Mouse (Mus musculus) urinary bladder, postnatal 14 days (tissue): ENCODE data around the gene Neu3.

ENCODE experiments used
- DNase-seq: peaks from one replicate; pipeline ENCODE4 v3.0.0; 2021; ENCODE audit warnings: low spot score

The Neu3 gene

DNA sequence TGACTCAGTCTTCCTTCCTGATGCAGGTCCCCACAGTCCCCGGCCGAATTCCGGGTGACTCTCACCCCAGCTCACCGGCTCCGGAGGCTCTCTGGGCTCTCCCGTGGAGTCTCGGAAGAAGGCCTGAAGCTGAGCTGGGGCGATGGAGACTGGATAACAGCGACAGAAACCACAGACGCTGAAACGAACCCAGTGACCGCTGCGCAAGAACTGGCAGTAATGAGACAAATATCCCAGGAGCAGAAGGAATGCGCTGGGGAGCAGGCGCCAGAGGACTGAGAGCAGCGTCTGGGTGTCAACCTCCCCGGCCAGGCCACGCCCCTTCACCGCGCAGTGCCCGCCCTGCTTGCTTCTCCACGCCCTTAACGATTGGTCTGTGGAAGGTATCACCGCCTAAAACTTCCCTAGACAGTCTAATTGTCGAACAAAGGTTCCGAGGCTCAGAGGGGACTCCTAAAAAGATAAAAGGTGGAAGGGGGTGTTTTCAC, at the start of gene Neu3:
TSS of gene Neu3 (minus strand) at position 335 of the 488 bp plus-strand sequence.
- peak; percentile 98 for DNase-seq

DNA sequence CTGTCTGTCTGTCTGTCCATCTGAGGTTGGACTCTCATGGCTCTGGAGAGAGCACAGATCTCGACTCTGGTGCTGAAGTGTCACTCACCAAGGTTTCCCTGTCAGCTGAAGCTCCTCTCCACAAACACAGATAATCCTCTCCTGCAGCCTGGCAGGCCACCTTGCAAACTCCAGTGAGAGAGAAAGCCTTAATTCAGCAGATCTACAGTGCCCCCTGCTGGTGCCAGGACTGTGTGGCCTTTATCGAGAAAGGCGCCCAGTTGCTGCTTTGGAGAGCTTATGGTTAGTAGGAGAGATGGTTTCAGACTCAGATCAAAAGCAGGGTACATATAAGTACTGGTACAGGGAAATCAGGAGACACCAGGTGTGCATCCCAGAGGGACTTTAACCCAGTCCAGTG, 48.1 kb upstream of the Neu3 start:
- DNase-seq, result peak; percentile 86

DNA sequence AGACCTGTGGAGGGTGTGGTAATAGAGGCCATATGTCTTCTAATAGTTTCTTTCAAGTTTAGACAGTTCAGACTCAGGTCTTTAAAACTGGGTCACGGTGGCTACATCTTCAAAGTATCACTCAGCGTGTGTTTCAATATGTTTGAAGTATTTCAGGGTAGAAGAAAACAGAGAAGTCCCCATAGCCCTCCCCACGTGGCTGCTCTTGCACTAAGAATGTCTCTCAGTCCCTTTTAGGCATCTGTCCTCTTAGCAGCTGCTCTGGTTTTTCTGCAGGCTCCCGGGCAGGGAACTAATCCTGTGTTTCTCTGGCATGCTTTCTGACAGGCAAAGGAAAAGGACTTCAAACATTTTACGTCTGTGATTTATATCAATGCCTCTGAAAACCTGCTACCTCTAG, 47.7 kb upstream of the Neu3 start:
- no peak for DNase-seq

DNA sequence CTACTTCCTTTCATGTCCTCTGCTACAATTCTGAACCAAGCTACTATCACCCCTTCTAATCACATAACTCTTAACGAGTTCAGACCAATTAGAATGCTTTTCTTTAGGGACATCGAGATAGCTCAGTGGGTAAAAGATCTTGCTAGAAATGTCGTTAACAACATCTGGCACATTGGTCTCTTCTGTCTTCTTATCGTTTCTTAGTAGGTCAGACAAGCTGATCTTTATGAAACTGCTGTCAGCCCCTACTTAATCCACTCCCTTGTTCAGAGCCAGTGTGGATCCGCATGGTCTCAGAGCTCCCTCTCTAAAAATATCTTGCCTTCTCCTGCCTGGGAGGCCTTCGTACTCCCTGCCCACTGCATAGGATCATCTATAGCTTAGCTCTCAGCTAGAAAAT, 45.7 kb upstream of the Neu3 start:
- DNase-seq, result no peak

DNA sequence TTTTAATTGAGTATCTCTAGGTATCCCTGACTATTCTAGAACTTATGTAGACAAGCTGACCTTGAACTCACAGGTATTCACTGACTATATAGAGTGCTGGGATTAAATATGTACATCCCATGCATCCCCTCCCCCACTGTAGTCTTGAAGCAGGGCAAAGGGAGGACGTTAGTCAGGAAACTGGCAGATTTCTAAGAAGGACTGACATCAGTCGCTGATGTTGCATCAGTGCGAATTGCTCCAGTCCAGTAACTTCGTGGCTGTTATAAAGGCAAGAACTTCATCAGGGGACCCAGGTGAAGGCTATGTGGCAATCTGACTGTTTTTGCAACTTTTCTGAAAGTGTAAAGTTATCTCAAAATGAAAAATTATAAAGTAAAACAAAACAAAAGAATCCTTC, 41.1 kb upstream of the Neu3 start:
- DNase-seq, result no peak

DNA sequence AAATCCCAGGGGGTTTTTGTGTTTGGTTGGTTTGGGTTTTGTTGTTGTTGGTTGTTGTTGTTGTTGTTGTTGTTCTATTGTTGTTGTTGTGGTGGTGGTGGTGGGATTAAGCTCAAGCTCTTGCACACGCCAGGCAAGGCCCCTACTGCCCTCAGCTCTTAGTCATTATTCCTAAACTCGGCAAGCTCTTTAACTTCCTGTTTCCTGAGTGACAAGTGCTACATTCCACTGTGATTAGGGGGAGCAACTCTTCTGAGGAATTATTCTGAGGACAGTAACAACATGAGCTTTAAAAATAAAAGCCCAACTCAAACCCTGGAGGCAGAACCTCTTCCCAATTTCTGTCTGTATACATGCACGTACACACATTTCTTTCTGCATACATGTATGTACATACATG, 37.0 kb upstream of the Neu3 start:
- DNase-seq, result no peak

DNA sequence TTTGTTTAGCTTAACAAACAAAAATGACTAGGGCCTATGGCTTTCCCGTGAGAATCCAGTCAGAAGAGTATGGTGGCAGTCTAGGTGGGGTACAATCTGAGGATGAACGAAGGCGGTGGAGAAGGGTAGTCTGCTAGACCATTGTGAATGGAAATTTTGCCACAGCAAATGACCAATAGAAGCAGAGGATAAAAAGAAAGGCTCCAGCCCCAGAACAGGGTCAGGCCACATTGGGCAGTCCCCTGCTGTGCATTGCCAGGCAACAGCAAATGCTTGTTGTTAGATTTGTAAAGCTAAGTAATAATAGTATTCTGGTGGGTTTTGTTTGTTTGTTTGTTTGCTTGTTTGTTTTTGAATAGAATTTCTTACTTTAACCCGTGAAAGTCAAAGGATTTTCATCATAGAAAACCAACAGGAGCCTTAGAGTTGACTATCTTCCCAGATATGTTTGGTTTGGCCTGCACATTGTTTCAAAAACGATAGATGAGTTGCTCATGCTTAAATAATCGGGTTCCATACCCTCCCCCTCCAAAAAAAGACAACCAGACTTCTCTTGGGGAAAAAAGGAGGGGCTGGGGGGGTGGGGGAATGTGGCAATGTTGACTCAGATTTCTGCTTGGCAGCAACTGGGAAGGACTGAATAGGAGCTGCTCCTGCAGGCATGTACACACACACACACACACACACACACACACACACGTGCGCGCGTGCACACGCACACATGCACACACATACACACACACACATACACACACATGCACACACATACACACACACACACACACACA, 36.2 kb upstream of the Neu3 start:
- DNase-seq, result no peak

DNA sequence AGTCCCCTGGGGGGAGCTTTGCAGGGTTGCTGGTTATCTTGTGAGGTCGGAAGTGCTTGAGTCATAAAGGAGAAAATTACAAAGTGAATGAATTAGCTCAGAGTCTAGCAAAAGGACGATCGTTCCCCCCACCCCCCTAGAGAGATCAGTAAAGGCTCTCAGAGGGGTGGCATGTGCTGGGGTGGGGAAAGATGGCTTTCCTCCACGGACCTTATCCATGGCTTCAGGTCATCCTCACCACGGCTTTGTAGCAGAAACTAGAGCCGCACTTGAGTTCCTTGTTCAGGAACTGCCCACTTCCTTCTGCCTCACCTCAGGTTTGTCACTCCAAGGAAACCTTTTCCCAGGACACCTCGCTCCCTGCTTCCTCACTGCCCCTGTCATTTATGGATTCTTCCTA, 35.1 kb upstream of the Neu3 start, which contains the start of gene Spcs2:
TSS of gene Spcs2 (minus strand) at position 101 of the 400 bp plus-strand sequence.
- DNase-seq, result no peak

DNA sequence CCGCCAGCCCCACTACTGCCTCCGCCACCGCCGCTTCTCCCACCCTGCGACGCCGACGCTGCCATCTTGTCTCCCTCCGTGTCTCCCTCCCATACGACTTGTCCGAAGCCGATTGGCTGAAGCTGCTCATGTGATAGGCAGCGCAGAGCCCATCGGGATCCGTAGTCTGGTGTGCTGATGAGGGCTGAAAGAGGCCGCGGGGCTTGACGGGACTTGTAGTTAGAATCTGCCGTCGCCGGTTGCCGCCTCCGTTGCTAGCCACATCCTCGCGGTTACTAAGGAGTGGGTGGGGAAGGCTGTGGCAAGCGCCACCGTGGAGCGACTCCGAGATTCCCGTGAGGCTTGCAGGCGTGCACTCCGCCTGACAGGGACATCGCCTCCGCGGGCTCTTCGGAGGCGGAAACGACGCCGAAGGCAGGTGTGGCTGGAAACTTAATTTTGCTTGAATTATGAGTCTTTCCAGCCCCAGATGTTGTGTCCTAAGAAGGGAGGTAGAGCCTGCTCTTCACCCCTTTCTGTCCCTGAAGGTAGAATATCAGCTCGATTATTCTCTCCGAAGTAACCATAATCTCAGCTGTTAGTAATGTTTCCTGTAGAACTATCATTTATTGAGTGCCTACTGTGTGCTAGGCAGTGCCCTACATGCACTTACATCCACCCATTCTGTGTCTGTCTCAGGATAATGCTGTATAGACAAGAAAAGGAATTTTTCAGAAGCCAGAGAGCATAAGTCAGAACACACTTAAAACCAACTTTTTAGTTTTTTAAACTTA, 30.8 kb upstream of the Neu3 start, which contains the start of gene Xrra1:
TSS of gene Xrra1 (plus strand) at position 304 of the 773 bp plus-strand sequence.
- DNase-seq, result peak; percentile 97

DNA sequence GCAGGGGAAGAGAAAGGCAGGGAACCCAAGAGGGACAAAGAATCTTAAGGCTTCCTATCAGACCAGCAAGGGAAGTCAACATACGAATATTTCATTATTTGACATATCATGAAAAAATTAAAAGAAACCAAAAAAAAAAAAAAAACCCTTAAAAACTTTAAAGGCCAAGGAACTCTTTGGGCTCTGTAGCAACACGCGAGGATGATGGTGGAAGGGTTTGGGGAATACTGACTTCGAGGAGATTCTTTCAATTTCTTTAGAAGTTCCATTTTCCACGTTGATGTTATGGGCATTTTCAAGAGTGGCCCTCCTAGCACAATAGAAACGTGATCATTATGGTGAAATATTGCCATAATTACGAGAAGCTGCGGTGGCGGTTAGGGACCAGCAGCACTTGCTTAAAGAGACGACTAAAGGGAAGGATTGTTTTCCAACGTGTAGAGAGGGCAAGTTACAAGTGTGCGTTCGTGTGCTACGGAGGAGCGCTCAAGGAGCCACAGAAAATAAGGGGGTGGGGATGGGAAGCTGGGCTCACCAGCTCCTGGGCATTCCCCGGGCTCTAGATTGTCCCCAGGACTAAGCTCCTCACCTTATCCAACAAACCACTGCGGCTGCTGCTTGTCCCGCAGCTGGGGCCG, 30.1 kb upstream of the Neu3 start:
- DNase-seq, result no peak

DNA sequence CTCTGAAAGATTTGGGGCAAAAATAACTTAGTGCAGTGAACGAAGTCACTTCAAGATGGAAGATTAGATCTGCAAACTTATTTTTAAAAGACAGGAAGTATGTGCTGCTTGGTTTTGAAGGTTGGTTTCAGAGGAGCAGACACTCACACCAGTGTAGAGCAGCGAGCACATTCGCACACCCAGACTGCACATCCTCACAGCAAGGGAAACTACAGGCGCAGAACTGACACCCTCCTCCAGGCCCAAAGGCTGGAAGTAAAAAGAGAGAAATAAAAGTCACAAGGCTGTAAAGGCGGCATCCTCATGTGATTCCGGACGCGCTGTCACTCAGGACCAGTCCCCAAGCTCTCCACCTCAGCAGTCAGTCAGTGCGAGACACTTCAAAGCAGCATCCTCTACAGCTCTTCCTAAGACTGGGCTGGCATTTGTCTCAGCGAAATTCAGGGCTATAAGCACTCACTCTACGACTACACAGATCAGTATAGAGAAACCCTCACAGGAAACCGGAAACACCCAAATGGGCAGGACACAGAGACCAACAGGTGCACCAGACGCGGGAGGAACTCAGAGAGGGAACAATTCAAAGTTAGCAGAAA, 28.1 kb upstream of the Neu3 start:
- DNase-seq, result no peak

DNA sequence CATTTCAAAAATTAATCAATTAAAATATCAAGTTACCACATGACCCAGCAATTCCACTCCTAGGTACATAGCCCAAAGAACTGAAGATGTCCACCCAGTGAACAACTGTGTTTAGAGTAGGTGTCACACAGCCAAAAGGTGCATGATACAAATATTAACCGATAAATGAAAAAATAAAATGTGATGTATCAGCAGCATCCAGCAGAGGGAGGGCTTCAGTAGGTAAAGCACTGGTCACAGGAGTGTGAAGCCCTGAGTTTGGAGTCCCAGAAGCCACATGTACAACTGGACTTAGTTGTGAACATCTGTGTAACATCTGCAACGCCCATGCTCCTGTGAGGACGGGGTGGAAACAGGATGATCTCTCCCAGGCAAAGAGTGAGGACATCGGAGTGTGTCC, 26.1 kb upstream of the Neu3 start:
- no peak for DNase-seq

DNA sequence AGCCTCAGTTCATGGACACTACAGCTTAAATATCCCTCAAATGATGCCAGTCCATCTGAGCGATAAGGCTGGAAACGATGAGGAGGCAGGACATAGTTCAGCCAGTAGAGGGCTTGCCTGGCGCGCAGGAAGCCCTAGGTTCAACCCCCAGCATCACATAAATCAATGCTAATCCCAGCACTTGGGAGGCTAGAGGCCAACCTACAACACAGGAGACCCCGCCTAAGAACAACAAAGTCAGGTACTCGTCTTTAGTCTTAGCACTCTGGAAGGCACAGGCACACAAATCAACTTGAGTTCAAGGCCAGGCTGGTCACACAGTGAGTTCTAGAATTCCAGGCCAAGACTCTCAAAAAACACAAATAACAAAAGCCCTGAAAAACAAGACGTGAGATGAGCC, 25.1 kb upstream of the Neu3 start:
- DNase-seq, result no peak

DNA sequence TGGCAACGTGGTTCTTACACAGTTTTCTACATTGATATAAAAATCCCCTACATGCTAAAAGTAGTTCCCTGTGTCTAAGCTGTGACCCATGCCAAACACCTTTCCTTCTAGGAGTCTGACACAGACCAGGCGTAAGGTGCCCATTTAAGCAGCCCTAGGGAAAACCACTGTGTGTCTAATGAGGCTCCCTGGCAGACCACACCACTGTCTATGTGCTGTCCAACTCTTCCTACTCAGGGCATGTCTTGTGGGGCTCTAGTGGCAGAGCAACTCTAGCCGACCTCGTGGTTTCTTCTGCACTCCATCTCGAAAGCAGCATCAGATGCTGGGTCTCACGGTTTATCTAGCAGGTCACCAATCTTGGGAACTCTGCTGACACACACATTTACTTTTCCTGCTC, 23.4 kb upstream of the Neu3 start:
- DNase-seq, result no peak

DNA sequence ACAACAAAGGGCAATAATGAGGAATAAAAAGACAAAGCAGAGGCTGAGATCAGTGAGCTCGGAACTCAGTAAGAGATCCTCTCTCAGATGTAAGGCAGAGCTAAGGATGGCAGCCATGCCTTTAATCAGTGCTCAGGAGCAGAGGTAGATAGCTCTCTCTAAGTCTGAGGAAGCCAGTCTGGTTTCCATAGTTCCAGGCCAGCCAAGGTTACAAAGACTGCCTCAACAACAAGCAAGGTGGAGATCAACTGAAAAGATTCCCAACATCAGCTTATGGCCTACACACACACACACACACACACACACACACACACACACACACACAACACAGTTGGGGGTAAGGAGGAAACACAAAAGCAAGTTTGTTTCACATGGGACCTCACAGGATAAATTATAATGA, 22.9 kb upstream of the Neu3 start:
- no peak for DNase-seq

DNA sequence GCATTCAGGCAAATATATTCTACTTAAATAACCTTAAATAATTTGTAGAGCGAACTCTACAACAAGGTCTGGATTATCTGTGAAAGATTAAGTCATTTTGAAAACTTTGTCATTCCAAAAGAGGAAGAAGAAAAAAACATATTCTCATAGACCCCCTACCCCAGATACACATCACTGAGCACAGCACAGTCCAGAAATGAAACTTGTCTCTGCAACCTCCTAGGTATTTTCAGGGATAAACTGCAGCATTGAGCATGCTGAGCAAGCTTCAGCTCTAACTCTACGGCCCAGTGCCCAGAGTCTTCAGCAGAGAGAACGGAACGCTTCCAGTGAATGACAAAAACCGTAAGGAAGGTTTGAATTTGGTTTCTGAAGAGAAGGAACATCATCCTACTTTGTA, 22.3 kb upstream of the Neu3 start:
- no peak for DNase-seq

DNA sequence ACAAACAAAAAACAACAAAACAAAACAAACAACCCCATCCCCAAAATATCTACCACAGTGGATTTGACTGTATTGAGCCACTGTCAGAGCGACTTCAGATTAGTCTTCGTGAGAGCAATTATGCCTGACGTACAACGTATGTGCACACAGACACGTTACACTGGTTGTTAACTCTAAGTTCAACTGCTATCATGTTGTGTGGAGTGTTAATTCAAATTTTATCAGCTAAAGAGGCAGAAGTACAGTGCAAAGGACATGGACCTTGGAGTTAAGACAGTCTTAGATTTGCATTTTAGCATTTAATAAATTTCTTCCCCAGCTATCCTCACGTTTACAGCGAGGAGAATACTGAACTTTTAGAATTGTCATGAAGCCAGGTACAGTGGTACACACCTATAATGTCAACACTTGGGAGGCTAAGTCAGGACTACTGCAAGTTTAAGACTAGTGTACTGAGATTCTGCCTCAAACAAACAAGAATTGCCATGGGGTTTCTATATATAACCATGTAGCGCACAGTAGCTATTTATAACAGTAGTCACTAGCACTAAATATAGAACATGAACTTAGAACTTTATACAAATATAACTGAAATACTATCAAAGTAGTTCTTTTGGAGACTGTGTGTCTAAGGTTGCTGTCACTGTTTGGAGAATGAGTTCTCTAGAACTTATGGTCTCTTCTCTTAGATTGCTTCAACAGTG, 17.5 kb upstream of the Neu3 start:
- DNase-seq, result no peak

DNA sequence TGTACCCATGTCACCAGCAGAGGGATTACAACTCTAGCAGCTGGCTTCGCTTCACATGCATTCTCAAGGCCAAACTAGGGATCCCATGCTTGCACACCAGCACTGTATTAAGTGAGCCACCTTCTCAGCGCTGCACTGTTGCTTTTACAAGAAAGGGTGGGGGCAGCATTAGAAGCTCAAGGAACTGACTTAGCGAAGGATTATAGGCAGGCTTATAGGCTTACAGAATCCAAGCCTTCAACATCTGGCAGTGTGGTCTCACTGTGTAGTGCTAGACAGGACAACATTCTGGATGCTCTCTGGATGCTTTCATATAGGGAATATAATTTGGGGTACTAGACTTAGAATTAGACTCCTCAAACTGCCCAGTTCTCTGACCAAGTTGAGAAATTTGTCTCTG, 10.0 kb upstream of the Neu3 start:
- DNase-seq, result no peak

DNA sequence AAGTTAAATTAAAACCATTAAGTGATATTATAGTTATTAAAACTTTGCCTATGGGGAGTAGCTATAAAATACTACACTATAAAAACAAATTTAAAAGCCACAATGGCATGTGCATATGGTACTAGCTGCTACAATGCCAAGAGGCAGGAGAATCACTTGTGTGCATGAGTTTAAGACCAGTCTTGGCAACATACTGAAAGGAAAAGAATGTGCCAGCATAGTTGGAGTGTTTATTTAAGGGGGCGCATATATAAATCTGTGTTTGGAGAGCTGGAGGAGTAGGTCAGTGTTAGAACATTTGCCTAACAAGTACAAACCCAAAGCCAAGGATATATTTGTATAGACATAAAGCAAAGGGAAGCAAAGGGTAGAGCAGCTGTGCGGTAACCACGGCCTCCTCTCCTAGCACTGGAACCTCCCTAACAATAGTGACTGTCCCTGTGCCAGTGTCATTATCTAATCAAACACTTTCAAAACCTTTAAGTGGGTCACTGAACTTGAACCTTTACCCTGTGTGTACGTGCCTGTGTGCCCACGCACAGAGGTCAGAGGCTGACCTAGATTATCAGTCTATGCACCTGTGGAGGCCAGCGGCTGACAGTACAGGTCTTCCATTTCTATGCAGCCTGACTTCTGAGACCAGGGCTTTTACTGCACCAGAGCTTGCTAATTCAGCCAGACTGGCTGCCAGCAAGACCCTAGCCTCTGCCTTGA, 9.3 kb upstream of the Neu3 start:
- no peak for DNase-seq

DNA sequence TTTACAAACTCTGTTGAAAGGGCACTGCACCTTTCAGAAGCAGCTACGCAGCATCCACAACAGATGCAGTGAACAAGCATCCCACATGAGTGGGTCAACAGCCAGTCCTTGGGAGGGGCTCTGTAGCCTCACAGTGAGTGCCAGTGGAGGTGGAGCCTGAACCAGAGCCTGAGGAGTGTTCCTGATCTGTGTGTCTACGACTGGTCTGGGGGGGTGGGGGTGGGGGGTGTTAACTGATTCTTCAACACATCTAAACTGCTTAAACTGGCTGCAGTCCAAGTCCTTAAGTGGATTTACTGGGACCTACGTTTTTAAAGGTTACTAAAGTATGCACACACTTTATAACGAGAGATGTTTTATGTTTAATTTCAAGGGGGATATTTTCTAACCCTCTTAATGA, 8.6 kb upstream of the Neu3 start:
- no peak for DNase-seq

DNA sequence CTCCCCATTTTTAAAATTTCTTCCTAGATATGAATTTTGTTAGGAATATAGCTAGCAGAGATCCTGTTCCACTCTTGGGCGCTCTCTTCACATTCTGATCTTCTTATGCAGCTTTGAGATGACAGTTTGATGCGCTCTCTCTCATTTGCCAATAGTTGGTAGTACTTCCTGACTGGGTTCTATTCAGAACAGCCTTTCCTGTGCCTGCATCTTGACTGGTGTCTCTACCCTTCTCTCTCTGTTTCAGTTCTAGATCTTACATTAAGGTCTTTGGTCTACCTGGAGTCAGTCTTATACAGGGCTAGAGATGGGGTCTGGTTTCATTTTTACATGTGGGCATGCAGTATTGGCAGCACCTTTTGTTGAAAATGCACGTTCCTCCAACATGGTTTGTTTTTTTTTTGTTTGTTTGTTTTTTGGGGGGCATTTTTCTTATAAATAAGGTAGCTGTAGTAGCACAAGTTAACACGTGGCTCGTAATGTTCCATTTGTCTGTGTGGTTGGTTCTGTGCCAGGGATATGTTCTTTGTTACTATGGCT, 6.2 kb upstream of the Neu3 start:
- no peak for DNase-seq
